Mouse (Mus musculus): ENCODE data around the gene Tmem59. TPM values are rescaled to one million over a fixed set of nuclear protein-coding genes. Genes with fewer than 3 reads are reported as not detected.

Gene Tmem59
- polyA plus RNA-seq, 1 experiment from 2014 or later: 282 TPM

GRCm38 (mm10) chr4:107249471-107249870, 71.3 kb downstream of the Tmem59 start:
- no peak overlapping the region for H3K9ac ChIP-seq (replicated peaks)
- no peak overlapping the region for H3K4me3 ChIP-seq (ENCODE audit: low read depth, low read length)
- no peak overlapping the region for H3K4me2 ChIP-seq (ENCODE audit: low read depth, low read length)
- H3K4me1 ChIP-seq (ENCODE audit: insufficient read depth): peaks cover 16% of the 10 kb centered on the region; the same call in 1 of the 2 replicates
- no peaks in the 10 kb centered on the region for H3K9me3 ChIP-seq (ENCODE audit: low read length)
- H3K27me3 ChIP-seq (ENCODE audit: insufficient read depth, low read length): no peaks in the 10 kb centered on the region
- TF ChIP-seq CTCF (IDR thresholded peaks at IDR 0.05; ENCODE audit: low read depth) (no peak), EP300 (IDR thresholded peaks at IDR 0.05; ENCODE audit: low read depth) (no peak)
- no peak overlapping the region for H3K27ac ChIP-seq (ENCODE audit: low read depth)
- DNase-seq: no peak
- ATAC-seq: no peak
- no peaks in the 10 kb centered on the region for H3K36me3 ChIP-seq (replicated peaks; ENCODE audit: insufficient read depth, low read length)
- WGBS (ENCODE audit: insufficient replicate concordance): 66% methylated on average over 2 of the region's 2 CpGs

- Histone ChIP-seq H3K9ac (replicated peaks) (no peak overlapping the region), H3K27ac (ENCODE audit: low read depth) (no peak overlapping the region), H3K4me2 (ENCODE audit: low read depth, low read length) (no peak overlapping the region), H3K4me3 (ENCODE audit: low read depth, low read length) (no peak overlapping the region), H3K4me1 (ENCODE audit: insufficient read depth) (peaks cover 14% of the 10 kb centered on the region; the same call in 1 of the 2 replicates), H3K27me3 (ENCODE audit: insufficient read depth, low read length) (no peaks in the 10 kb centered on the region), H3K36me3 (replicated peaks; ENCODE audit: insufficient read depth, low read length) (no peaks in the 10 kb centered on the region), H3K9me3 (ENCODE audit: low read length) (no peaks in the 10 kb centered on the region)
- TF ChIP-seq CTCF (IDR thresholded peaks at IDR 0.05; ENCODE audit: low read depth): peak; percentile 82
- no peak for TF ChIP-seq EP300 (IDR thresholded peaks at IDR 0.05; ENCODE audit: low read depth)
- DNase-seq (peak; percentile 21), ATAC-seq (no peak)
- 25% methylated on average over 4 of the region's 4 CpGs for WGBS (ENCODE audit: insufficient replicate concordance)
These were observed 72.3 kb downstream of the Tmem59 start for GRCm38 (mm10) chr4:107250494-107250893.

Other genes with a start within 250 kb of the Tmem59 start
- gene Mrpl37, start 111.5 kb upstream of the Tmem59 start, polyA plus RNA-seq (2015; fragmentation: Nextera tagmentation; extraction: Ambion mirVana): 36.2 and 38.6 TPM in 2 replicates
- 2.8 and 3.1 TPM in 2 replicates for gene Cyb5rl, start 111.4 kb upstream of the Tmem59 start, polyA plus RNA-seq (2015; fragmentation: Nextera tagmentation; extraction: Ambion mirVana)
- not detected in 2 replicates for gene Cdcp2, start 81.5 kb upstream of the Tmem59 start, polyA plus RNA-seq (2015; fragmentation: Nextera tagmentation; extraction: Ambion mirVana)
- gene Tceanc2, start 717 bp downstream of the Tmem59 start, polyA plus RNA-seq (2015; fragmentation: Nextera tagmentation; extraction: Ambion mirVana): 12.7 TPM in 2 replicates
- not detected in 2 replicates for gene Ldlrad1, start 30.8 kb downstream of the Tmem59 start, polyA plus RNA-seq (2015; fragmentation: Nextera tagmentation; extraction: Ambion mirVana)
- gene Lrrc42, start 75.1 kb downstream of the Tmem59 start, polyA plus RNA-seq (2015; fragmentation: Nextera tagmentation; extraction: Ambion mirVana): 15.0 and 15.9 TPM in 2 replicates
- 17.4 and 18.1 TPM in 2 replicates for gene Hspb11, start 75.2 kb downstream of the Tmem59 start, polyA plus RNA-seq (2015; fragmentation: Nextera tagmentation; extraction: Ambion mirVana)
- gene Dio1, start 128.8 kb downstream of the Tmem59 start, polyA plus RNA-seq (2015; fragmentation: Nextera tagmentation; extraction: Ambion mirVana): 6.0 and 10.3 TPM in 2 replicates
- 35.8 and 35.9 TPM in 2 replicates for gene Yipf1, start 136.0 kb downstream of the Tmem59 start, polyA plus RNA-seq (2015; fragmentation: Nextera tagmentation; extraction: Ambion mirVana)
- gene Ndc1, start 189.4 kb downstream of the Tmem59 start, polyA plus RNA-seq (2015; fragmentation: Nextera tagmentation; extraction: Ambion mirVana): 7.6 and 8.9 TPM in 2 replicates